Mouse (Mus musculus) gonadal fat pad, adult 2 months (tissue): ENCODE results near the gene Trak1. TPM values are rescaled to one million over a fixed set of nuclear protein-coding genes. Genes with fewer than 3 reads are reported as not detected.
"Not testable (repeated sequence)": the region's sequence is repeated elsewhere in the genome, so short reads cannot be mapped to it uniquely, and the experiment has no call there.

ENCODE experiments used
- DNase-seq: peaks from one replicate; pipeline ENCODE4 v3.0.0-alpha.2; 2012; ENCODE audit warnings: low read depth
- polyA plus RNA-seq: library from polyadenylated mRNA; depleted of rRNA; stranded (reverse); fragments of >200 nt; gene quantifications from 2 replicates; pipeline ENCODE4 v1.2.3, GENCODE M21; 2012

Trak1 gene
- polyA plus RNA-seq, 1 experiment = 96.9 TPM

- no peak for DNase-seq
Observed at GRCm38 (mm10) chr9:121319323-121319966, 22.1 kb downstream of the Trak1 start.

- DNase-seq = no peak
Observed at GRCm38 (mm10) chr9:121320433-121320832, 23.1 kb downstream of the Trak1 start.

GRCm38 (mm10) chr9:121321118-121321517 is 23.8 kb downstream of the Trak1 start:
- DNase-seq = no peak

- no peak for DNase-seq
Observed at GRCm38 (mm10) chr9:121322034-121322433, 24.7 kb downstream of the Trak1 start.

- DNase-seq = not testable (repeated sequence)
Observed at GRCm38 (mm10) chr9:121328342-121328741, 31.0 kb downstream of the Trak1 start.

- DNase-seq = no peak
Observed at GRCm38 (mm10) chr9:121329181-121329580, 31.9 kb downstream of the Trak1 start.

GRCm38 (mm10) chr9:121330065-121330464 is 32.8 kb downstream of the Trak1 start:
- DNase-seq = no peak

- no peak for DNase-seq
Observed at GRCm38 (mm10) chr9:121331438-121331837, 34.1 kb downstream of the Trak1 start.

GRCm38 (mm10) chr9:121331878-121332630 is 34.8 kb downstream of the Trak1 start:
- no peak for DNase-seq

GRCm38 (mm10) chr9:121333559-121333958 is 36.3 kb downstream of the Trak1 start:
- DNase-seq = no peak

GRCm38 (mm10) chr9:121334311-121334851 is 37.1 kb downstream of the Trak1 start:
- no peak for DNase-seq

- DNase-seq = no peak
Observed at GRCm38 (mm10) chr9:121335568-121335967, 38.3 kb downstream of the Trak1 start.

GRCm38 (mm10) chr9:121336324-121336946 is 39.1 kb downstream of the Trak1 start:
- DNase-seq = no peak

- DNase-seq = no peak
Observed at GRCm38 (mm10) chr9:121337216-121337937, 40.1 kb downstream of the Trak1 start.

GRCm38 (mm10) chr9:121337938-121338289 is 40.6 kb downstream of the Trak1 start:
- no peak for DNase-seq

GRCm38 (mm10) chr9:121341832-121342231 is 44.5 kb downstream of the Trak1 start:
- DNase-seq = no peak

GRCm38 (mm10) chr9:121342510-121343110 is 45.3 kb downstream of the Trak1 start:
- no peak for DNase-seq

GRCm38 (mm10) chr9:121343122-121343876 is 46.0 kb downstream of the Trak1 start:
- DNase-seq = no peak

- no peak for DNase-seq
Observed at GRCm38 (mm10) chr9:121344344-121344743, 47.0 kb downstream of the Trak1 start.

GRCm38 (mm10) chr9:121345427-121346130 is 48.3 kb downstream of the Trak1 start:
- no peak for DNase-seq
